Mouse (Mus musculus): ENCODE results near the gene Itgb4.

The Itgb4 gene

DNA sequence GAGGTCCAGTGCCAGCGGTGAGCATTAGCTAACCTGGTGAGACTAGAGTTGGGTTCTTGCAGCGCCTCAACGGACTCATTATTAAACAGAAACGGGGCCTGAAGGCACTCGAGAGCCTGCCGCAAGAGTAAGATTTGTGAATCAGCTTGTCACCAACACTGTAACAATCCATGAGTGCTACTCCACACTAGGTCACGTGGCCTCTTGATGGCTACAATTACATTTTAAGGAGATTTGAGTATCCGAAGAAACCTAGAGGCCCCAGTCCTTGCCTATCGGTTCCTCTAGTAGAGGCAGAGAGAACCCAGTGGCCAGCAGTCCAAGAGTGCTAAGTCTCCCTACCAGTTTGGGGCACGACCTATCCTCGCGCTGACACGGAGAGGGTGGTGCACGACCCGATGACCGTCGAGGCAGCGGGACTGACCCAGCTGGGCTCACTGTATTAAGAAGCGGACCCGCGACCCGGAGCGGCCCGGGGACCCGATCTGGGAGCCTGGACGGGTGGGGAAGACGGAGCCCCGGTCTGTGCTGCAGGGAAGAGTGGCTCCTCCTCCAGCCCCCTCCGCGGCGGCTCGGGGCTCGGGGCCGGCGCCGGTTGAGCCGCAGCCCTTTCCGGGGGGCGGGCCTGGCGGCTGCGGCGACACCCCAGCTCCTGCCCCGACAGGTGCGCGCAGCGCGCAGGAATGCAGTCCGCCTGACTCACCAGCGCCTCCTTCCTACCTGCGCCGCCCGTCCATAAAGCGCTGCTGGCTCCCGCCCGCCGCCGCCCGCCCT is at the start of gene Itgb4:
TSS of gene Itgb4 (plus strand) at position 401 of the 774 bp plus-strand sequence.
- DNase-seq (ENCODE audit: low spot score in 2 of 2), result peak in 1 of 2 experiments; percentile 39

DNA sequence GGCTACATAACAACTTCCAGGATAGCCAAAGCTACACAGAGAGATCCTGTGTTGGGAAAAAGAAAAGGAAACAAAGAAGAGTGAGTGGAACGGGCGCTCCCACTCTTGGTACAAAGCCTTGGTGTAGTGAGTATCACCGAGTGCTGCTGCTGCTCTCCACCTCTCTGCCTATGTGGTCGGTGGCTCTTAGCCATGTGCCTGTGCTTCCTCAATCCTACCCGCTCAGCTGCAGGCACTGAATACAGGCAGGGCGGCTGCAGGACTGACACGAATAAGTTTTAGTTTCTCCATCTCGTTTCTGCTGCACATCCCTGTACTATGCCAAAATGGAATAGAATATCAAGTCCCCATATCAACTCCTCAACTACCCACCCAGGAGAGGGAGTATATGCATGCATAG is 45.5 kb upstream of the Itgb4 start:
- DNase-seq (ENCODE audit: low spot score in 2 of 2), result peak in 1 of 2 experiments; percentile 26

DNA sequence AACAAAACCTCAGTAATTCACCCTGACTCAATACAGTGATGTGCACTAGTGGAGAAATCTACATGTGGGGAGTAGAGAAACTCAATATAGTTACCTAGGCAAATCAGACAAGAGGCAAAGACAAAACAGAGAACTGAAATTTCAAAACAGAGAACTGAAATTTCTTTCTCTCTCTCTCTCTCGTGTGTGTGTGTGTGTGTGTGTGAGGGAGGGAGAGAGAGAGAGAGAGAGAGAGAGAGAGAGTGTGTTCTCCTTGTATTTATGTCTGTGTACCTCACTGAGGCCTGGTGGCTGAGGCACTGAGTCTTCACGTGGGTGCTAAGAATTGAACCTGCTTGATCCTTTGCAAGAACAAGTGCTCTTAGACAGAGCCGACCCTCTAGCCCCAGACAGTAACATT is 44.7 kb upstream of the Itgb4 start:
- DNase-seq (ENCODE audit: low spot score in 2 of 2), result peak in 1 of 2 experiments; percentile 29

DNA sequence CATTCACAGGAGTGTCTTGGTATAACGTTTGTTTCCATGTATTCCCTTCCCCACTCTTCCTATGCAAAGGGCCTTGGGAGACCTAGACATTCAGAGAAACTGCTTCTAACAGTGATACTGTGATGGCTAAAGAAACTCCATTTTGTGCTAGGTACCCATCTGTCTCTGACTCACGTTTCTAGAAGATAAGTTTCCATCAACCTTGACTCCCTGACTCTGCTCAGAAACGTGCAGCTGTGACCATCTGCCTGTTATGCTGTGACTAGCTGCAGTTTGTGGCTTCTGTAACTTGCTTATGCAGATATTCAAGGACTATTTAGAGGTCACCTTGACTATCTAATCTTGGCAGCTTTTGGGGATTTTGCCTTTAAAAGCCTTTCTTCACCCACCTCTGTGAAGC is 43.3 kb upstream of the Itgb4 start:
- no peak for DNase-seq (ENCODE audit: low spot score in 2 of 2)

GRCm38 (mm10) chr11:115933108-115933746 is 41.3 kb upstream of the Itgb4 start, which contains the start of the genes Sap30bp and Recql5:
TSS of gene Sap30bp (plus strand) at chr11:115933282.
TSS of gene Recql5 (minus strand) at chr11:115933477.
- peak; percentile 97 to 98 for DNase-seq (ENCODE audit: low spot score in 2 of 2)

DNA sequence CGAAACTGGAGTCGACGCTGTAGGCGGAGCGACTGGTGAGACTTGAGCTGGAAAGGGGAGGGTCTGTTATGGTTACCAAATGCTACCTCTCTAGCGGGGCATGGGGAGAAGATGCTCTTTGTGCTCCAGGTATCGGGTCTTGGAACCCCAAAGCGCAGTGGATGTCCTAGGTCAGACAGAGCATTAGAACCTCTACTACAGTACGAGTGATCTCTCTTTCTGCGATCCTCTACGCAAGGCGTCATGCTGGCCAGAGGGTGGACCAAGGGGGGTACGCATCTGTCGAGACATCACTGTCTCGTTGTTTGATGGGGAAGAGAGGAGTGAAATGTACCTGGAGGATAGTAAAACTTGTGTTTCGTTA is 40.8 kb upstream of the Itgb4 start:
- no peak for DNase-seq (ENCODE audit: low spot score in 2 of 2)

- DNase-seq (ENCODE audit: low spot score in 2 of 2), result peak; percentile 56 to 68
Measured at GRCm38 (mm10) chr11:115939690-115940329, 34.7 kb upstream of the Itgb4 start.

DNA sequence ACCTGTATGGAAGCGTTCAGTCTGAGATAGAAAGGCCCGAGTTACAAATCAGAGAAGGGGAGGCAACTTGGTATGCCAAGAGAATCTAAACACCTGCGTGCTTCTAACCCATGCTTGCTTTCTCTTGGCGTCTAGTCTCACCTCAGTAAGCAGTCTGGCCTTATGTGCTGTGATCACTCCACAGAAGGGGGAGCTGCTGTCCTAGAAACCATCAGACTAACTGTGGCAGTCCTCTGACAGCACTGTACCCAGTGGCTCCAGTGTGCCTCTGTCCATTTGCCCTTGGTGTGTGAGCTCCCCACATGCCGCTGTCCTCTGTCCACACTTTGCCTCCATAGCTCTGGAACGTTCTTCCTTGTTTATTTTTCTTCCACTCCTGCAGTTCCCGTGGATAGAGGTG is 32.5 kb upstream of the Itgb4 start:
- no peak for DNase-seq (ENCODE audit: low spot score in 2 of 2)

DNA sequence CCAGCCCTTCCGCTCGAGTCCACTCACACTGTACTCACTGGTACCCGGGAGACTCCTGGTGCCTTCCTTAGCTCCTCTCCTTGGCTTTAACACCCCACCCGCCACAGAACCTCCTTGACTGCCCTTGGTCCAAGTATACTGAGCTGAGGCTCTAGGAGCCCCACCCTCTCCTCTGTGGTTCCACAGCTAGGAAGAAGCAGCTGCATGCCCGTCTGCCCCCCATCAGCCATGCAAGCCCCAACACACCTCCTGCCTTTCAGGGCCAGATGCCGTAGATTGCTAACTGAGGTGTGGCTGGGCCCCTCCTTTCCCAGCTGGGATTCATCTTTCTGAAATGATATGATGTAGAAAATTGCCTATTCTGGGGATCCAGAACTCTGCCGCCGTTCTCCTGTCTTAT is 29.3 kb upstream of the Itgb4 start:
- DNase-seq (ENCODE audit: low spot score in 2 of 2), result no peak

DNA sequence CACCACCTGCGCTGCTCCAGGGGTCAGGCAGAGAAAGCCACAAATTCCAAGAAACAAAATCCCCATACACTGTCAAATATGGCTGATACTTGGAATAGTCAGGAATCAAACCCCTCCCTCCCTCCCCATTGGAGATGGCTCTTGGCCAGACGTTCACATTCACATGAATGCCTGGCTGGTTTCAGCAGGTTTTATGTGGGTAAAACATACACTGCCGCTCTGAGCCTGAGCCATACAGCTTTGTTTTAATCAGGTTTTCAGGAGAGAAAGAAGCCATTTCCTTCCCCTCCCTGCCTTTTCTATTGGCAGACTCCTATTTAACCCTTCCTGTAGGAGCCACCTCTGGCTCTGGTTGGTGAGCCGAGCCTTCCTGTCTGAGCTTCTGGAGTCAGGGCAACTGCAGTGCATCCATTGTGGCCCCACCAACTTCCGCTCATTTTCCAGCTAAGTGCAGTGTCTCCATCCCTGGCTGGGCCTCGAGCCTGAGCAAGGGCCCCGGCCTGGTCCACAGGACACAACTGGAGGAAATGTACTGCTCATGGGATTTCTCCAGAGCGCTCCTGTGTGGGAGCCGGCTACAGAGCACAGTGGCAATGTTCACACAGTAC is 28.2 kb upstream of the Itgb4 start:
- DNase-seq (ENCODE audit: low spot score in 2 of 2), result no peak

DNA sequence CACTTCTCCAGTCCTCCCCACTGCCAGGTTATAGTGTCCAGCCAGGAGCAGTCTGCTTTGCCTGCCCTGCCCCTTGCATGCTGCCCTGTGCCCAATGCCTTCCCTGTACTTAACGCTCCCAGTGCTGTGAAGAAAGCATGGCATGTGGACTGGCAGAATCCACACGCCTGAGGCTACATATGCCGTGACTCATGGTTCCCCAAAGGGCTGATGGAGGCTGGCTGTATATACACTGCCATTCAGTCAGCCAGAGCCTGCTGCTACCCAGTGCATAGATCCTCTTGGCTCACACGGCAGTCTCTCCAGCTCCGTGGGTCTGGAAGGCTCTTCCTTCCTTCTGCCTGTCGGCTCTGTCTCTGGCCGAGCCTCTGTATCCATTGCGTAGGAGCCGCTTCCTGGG is 26.2 kb upstream of the Itgb4 start:
- DNase-seq (ENCODE audit: low spot score in 2 of 2), result no peak

DNA sequence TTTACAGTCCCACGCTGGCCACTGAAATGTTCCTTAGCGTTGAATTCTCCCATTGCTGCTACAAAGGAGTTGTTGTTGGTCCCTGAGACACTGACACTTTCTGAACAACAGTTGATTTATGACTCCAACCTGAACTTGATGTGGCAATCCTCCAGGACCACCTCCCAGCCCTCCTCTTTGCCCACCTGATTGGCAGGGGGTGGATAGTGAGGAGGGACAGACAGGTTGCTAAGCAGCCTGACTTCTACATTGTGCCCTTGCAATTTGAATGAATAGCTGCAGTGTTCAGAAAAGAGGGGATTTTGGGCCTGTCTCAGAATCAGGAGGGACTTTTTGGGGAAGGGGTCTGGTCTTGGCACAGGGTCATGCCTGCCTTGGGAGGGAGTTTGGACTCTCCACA is 23.8 kb upstream of the Itgb4 start:
- no peak for DNase-seq (ENCODE audit: low spot score in 2 of 2)

GRCm38 (mm10) chr11:115954712-115955111 is 19.8 kb upstream of the Itgb4 start:
- DNase-seq (ENCODE audit: low spot score in 2 of 2), result peak; percentile 19 to 51

GRCm38 (mm10) chr11:115955195-115955858 is 19.2 kb upstream of the Itgb4 start:
- no peak for DNase-seq (ENCODE audit: low spot score in 2 of 2)

- DNase-seq (ENCODE audit: low spot score in 2 of 2), result no peak
Measured at GRCm38 (mm10) chr11:115956453-115956852, 18.1 kb upstream of the Itgb4 start.

GRCm38 (mm10) chr11:115957971-115958370 is 16.5 kb upstream of the Itgb4 start:
- no peak for DNase-seq (ENCODE audit: low spot score in 2 of 2)

DNA sequence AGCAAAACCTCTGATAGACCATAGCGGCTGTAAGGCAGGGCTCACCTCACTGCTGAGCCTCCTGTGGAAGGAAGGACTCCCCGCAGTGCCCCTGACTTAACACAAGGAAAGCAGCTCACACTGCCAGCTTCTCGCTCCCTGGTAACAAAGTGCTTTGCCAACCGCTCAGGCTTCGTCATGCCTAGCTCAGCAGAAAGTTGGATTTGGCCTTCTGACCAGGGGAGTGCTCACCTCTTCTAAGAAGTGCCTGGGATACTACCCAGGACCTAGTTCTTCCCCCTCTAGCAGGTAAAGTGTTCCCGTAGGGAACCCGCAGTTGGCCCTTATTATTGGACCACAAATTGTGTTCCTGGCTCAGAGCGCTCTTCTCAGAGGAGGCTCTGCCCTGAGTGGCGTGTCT is 15.5 kb upstream of the Itgb4 start:
- no peak for DNase-seq (ENCODE audit: low spot score in 2 of 2)

GRCm38 (mm10) chr11:115962651-115963412 is 11.7 kb upstream of the Itgb4 start:
- no peak for DNase-seq (ENCODE audit: low spot score in 2 of 2)

GRCm38 (mm10) chr11:115964977-115965604 is 9.4 kb upstream of the Itgb4 start:
- peak in 1 of 2 experiments; percentile 21 for DNase-seq (ENCODE audit: low spot score in 2 of 2)

GRCm38 (mm10) chr11:115968731-115969405 is 5.6 kb upstream of the Itgb4 start:
- DNase-seq (ENCODE audit: low spot score in 2 of 2), result no peak
